Mouse (Mus musculus) olfactory bulb, adult 2 months (tissue): Measurements from ENCODE around the gene Grk5. TPM values are rescaled to one million over a fixed set of nuclear protein-coding genes. Genes with fewer than 3 reads are reported as not detected.

Experiments used
- H3K27ac ChIP-seq: fragments of 200-500 bp; 2 replicates; pipeline ENCODE4 v1.5.1; 2012; ENCODE audit warnings: low read depth, low read length; ENCODE audit not compliant: insufficient read depth
- H3K4me1 ChIP-seq: fragments of 200-500 bp; 2 replicates; pipeline ENCODE4 v1.6.1; 2012; ENCODE audit warnings: low read length; ENCODE audit not compliant: control insufficient read depth, insufficient read depth
- H3K4me3 ChIP-seq: fragments of 200-500 bp; 2 replicates; pipeline ENCODE4 v1.5.1; 2012; ENCODE audit warnings: mild to moderate bottlenecking, low read depth, low read length, moderate library complexity; ENCODE audit not compliant: insufficient read depth
- CTCF ChIP-seq: fragments of 200-500 bp; IDR thresholded peaks from 2 replicates; pipeline ENCODE4 v1.5.1; 2012; ENCODE audit warnings: low read depth, mild to moderate bottlenecking, low read length, moderate library complexity; ENCODE audit not compliant: insufficient read depth
- POLR2A ChIP-seq: fragments of 200-500 bp; IDR thresholded peaks from 2 replicates; pipeline ENCODE4 v1.6.1; 2012; ENCODE audit warnings: mild to moderate bottlenecking, low read depth, low read length, moderate library complexity; ENCODE audit not compliant: insufficient read depth
- WGBS: fragments of 180-500 bp; shearing (Covaris S2); methylation state at CpG from one replicate; pipeline ENCODE4 v1.1.7; 2018; 5-methylcytosine and 5-hydroxymethylcytosine counted together
- polyA plus RNA-seq: library from polyadenylated mRNA; stranded (reverse); fragments of >200 nt; gene quantifications from 2 replicates; pipeline ENCODE4 v1.2.4, GENCODE M21; 2012; ENCODE audit warnings: low replicate concordance; ENCODE audit not compliant: missing spikeins, insufficient read depth, insufficient read length

The Grk5 gene
- polyA plus RNA-seq, 1 experiment = not detected

DNA sequence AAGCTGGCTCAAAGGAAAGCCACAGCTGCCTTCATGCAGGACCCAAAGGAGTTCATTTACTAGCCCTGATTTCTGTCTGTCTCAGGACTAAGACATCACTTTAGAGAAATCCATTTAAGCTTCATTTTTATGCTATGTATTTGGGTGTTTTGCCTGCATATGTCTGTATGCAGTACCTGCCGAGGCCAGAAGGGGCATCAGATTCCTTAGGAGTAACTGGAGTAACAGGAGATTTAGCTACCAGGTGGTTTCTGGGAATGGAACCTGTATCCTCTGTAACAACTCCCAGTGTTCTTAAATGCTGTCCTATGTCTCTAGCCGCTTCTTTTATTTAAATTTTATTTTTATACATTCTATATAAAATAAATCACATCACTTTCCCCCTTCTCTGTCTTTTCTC, 220.6 kb downstream of the Grk5 start:
- WGBS = 68% methylated on average over 2 of the region's 2 CpGs
- no peaks in the 10 kb centered on the region for H3K4me1 ChIP-seq
- no peak for TF ChIP-seq CTCF
- no peak for TF ChIP-seq POLR2A
- no peak overlapping the region for H3K27ac ChIP-seq
- no peak overlapping the region for H3K4me3 ChIP-seq

DNA sequence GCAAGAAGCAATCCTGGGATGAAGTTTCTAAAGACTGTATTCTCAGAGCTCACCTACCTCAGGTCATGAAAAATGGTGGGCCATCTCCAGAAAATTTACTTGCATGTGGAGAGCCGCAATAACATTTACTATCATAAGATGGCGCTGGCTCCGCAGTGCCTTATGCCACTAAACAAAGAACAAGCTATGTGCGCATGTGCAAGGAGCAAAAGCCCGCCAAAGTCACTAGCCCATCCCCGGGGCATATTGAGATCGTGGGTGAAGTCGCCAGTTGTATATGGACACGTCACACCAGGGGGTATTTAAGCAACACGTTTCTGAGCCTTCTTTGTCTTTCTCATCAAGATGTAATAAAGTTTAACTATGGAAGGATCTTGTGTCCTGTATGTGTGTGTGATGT, 241.5 kb downstream of the Grk5 start:
- Histone ChIP-seq H3K4me3 (no peak overlapping the region), H3K4me1 (no peaks in the 10 kb centered on the region), H3K27ac (no peak overlapping the region)
- 92% methylated on average over 10 of the region's 10 CpGs for WGBS
- TF ChIP-seq POLR2A = no peak
- TF ChIP-seq CTCF = no peak

DNA sequence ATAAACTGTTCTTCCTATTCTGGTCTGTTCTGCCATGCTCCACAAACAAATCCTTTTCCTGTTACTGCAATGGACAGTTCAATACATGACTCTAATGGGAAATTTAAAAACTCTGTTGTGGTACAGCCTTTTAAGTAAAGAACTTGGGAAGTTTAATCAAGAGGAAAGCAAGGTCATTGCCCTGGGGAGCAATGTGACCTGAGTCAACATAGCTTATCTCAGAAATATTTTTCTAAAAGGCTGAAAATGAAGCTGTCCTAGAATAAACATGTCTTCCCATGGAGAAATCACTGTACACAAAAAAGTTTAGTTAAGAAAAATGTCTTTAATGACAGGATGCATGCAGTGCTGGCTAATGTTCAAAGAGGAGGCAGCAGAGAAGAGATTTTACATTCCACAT, 249.1 kb downstream of the Grk5 start:
- Histone ChIP-seq H3K4me3 (no peak overlapping the region), H3K27ac (no peak overlapping the region), H3K4me1 (no peaks in the 10 kb centered on the region)
- TF ChIP-seq POLR2A (no peak), CTCF (no peak)

DNA sequence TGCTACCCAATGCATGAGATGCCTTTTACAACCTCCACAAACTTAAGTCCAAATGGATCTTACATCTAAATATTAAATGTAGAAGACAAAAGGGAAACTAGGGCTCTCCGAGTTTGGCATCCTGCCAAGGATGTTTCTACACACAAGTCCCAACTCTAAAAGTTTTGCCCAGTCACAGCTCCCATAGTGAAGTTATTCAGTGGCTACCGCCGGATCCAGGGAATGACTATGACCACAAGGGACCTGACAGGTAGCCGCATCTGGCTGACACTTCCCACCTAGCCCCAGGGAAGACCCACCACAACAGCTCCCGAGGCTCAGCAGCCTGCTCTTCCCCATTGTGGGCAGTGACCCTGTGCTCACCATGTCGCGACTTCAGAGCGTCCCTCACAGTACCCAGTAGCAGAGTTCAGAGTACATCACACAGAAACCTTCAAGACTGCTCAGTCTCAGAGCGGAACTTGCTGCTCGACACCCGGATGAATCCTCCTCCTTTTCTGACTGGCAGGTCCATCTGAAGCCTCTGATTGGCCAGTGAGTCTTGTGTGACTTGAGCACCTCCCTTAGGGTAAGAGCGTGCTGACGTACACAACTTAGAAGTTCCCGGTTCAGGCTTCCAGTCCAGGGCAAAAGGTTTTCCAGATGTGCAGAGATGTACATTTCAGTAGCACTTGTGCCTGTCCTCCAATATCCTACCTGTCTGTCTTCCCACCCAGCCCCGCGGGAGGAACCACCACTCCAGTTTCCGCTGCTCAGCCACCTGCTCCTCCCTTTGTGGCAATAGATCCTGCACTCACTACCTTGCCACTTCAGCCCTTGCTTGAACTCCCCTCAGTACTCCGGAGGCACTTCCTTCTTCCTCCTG, 251.0 kb downstream of the Grk5 start, which contains the start of gene Zfp950:
Gene Zfp950, minus strand, starts transcription at position 499 of the 865 bp plus-strand sequence.
- TF ChIP-seq POLR2A = no peak; the same call in 1 of the 2 replicates
- no peak for TF ChIP-seq CTCF
- no peak within 1 kb of the TSS for H3K27ac ChIP-seq
- no peaks in the 10 kb centered on the region for H3K4me1 ChIP-seq
- WGBS = under 1% methylated on average over 18 of the region's 18 CpGs
- H3K4me3 ChIP-seq = peak within 1 kb of the TSS; percentile 70

DNA sequence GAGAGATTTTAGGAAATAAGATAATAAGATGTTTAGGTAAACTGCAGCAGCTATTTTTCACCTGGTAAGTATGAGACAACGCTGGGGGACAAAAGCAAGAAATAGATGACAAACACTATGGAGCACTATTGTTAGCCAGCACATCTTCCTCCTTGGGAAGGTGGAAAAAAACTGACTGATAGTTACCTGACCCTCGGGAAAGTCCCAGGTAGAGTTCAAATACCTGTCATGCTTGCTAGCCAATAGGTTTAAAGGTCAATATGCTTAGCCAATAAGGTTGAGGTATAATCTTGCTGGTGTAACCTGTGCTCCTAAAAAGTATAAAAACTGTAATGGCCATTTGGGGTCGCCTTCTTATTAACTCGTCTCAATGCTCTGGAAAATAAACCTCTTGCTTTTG, 251.8 kb downstream of the Grk5 start:
- TF ChIP-seq POLR2A (no peak), CTCF (no peak)

More for the DNA sequence above, 251.8 kb downstream of the Grk5 start:
- WGBS = 18% methylated on average over 4 of the region's 4 CpGs
- Histone ChIP-seq H3K27ac (no peak overlapping the region), H3K4me1 (no peaks in the 10 kb centered on the region), H3K4me3 (no peak overlapping the region)

Other genes starting within 250 kb of the Grk5 start
- gene Nanos1, start 133.8 kb upstream of the Grk5 start, polyA plus RNA-seq = not detected in 2 replicates
- 89.3 and 118 TPM in 2 replicates for gene Eif3a, start 99.1 kb upstream of the Grk5 start, polyA plus RNA-seq
- not detected in 2 replicates for gene Fam45a, start 78.2 kb upstream of the Grk5 start, polyA plus RNA-seq
- gene Sfxn4, start 28.3 kb upstream of the Grk5 start, polyA plus RNA-seq = not detected in 2 replicates
- not detected in 2 replicates for gene Prdx3, start 15.2 kb upstream of the Grk5 start, polyA plus RNA-seq